Mouse (Mus musculus) midbrain, embryonic 10.5 days (tissue): ENCODE results near the gene Il27ra. TPM values are rescaled to one million over a fixed set of nuclear protein-coding genes. Genes with fewer than 3 reads are reported as not detected.

Source experiments
- DNase-seq: peaks from one replicate; pipeline ENCODE4 v3.0.0-alpha.2; 2017; ENCODE audit warnings: low spot score
- H3K27ac ChIP-seq: fragments of 300-500 bp; sonication (generic); replicated peaks from 2 replicates; pipeline ENCODE4 v1.5.1; 2016; ENCODE audit warnings: mild to moderate bottlenecking
- H3K27me3 ChIP-seq: fragments of 300-500 bp; sonication (generic); 2 replicates; pipeline ENCODE4 v1.6.1; 2016; ENCODE audit warnings: low read depth, mild to moderate bottlenecking; ENCODE audit not compliant: poor library complexity, severe bottlenecking
- H3K36me3 ChIP-seq: fragments of 300-500 bp; sonication (generic); 2 replicates; pipeline ENCODE4 v1.6.1; 2016; ENCODE audit warnings: mild to moderate bottlenecking, moderate library complexity
- H3K4me1 ChIP-seq: fragments of 300-500 bp; sonication (generic); 2 replicates; pipeline ENCODE4 v1.6.1; 2016
- H3K4me3 ChIP-seq: fragments of 300-500 bp; sonication (generic); 2 replicates; pipeline ENCODE4 v1.5.1; 2016; ENCODE audit warnings: mild to moderate bottlenecking, moderate library complexity
- H3K9me3 ChIP-seq: fragments of 300-500 bp; sonication (generic); replicated peaks from 2 replicates; pipeline ENCODE4 v1.6.1; 2016; ENCODE audit warnings: mild to moderate bottlenecking
- WGBS: fragments of 180-500 bp; shearing (Covaris S2); methylation state at CpG from one replicate; pipeline ENCODE4 v1.1.7; 2016; 5-methylcytosine and 5-hydroxymethylcytosine counted together
- polyA plus RNA-seq: library from polyadenylated mRNA; unstranded; fragments of >200 nt; fragmentation: Nextera tagmentation; extraction: Ambion mirVana; gene quantifications from 2 replicates; pipeline ENCODE4 v1.2.1, GENCODE M21; 2016

Gene Il27ra
- 0.17 and 0.21 TPM in 2 replicates for polyA plus RNA-seq

DNA sequence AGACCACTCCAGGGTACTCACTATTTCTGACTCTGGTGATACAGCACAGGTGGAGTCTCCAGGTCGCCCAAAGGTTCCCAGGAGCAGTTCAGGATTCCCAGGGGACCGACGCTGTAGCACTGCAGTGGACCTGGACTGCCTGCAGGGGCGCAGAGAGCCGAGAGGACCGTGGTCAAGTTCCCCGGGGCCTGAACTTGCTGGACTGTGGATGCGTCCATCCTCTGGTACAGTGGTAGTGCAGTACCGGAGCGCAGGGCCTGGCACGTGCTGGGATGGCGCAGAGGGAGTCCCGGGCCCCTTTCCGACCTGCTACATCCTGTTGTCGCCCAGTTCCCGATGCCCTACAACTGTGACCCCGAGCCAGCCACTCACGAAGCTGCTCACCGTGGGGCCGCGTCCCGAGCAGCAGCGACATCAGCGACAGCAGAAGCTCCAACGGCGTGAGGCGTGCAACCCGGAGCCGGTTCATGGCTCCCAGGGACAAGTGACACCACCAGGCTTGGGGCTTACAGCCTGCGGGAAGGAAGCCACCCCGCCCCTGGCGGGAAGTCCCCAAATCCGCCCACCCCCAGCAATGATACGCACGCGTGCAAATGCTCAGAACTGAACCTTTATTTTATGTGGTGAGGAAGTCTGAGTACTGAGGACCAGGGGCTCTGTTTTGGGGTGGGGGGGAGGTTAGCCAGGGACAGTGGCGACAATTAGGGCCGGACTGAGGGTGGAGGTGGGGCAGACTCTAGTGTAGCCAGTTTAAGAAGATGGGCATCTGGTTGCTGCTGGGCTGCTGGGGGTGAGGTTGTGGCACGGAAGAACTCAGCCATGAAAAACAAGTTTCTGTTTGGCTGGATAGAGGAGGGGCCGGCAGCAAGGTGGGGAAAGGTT, at the start of gene Il27ra:
Il27ra (minus strand) TSS at position 524 of the 882 bp plus-strand sequence.
- H3K27me3 ChIP-seq = peaks cover 95% of the 10 kb centered on the region

DNA sequence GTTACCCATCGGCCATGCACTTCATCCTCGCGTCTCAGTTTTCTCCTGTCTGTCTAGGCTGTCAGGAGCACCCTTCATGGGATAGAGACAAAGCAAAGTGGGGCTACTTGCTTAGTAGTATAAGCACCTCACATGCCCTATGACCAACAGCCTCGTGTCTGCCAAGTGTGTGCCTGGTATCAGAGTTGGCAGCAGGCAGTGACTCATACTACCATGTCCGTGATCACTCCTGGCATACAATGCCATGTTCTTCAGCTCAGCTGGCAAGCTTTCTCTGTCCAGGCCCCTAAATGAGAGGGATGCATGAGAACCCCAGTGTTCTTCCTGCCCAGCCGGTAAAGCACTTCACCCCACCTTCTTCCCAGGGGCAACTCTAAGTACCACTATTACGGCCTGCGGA, 48.2 kb upstream of the Il27ra start:
- no peak overlapping the region for H3K27ac ChIP-seq
- H3K27me3 ChIP-seq = 0 out of 2 replicates have a peak, but pooled peaks cover under 1% of the 10 kb centered on the region
- DNase-seq = no peak
- no peaks in the 10 kb centered on the region for H3K4me1 ChIP-seq
- WGBS = 93% methylated on average over 8 of the region's 8 CpGs
- H3K36me3 ChIP-seq = peaks cover 100% of the 10 kb centered on the region
- H3K4me3 ChIP-seq = no peak overlapping the region
- no peaks in the 10 kb centered on the region for H3K9me3 ChIP-seq

More for the DNA sequence above, at the start of gene Il27ra:
- peak within 1 kb of the TSS; percentile 63; the same call in 1 of the 2 replicates for H3K27ac ChIP-seq
- no peaks in the 10 kb centered on the region for H3K9me3 ChIP-seq
- DNase-seq = peak; percentile 77
- no peaks in the 10 kb centered on the region for H3K36me3 ChIP-seq
- H3K4me3 ChIP-seq = peak within 1 kb of the TSS; percentile 54
- 5% methylated on average over 40 of the region's 40 CpGs for WGBS
- peaks cover 26% of the 10 kb centered on the region for H3K4me1 ChIP-seq

GRCm38 (mm10) chr8:84089277-84089676, 46.9 kb upstream of the Il27ra start:
- H3K9me3 ChIP-seq = no peaks in the 10 kb centered on the region
- WGBS = 86% methylated on average over 9 of the region's 9 CpGs
- no peak for DNase-seq
- H3K4me1 ChIP-seq = peaks cover 10% of the 10 kb centered on the region
- 0 out of 2 replicates have a peak, but pooled peaks cover 10% of the 10 kb centered on the region for H3K27me3 ChIP-seq
- peaks cover 95% of the 10 kb centered on the region for H3K36me3 ChIP-seq
- H3K4me3 ChIP-seq = no peak overlapping the region
- H3K27ac ChIP-seq = no peak overlapping the region

DNA sequence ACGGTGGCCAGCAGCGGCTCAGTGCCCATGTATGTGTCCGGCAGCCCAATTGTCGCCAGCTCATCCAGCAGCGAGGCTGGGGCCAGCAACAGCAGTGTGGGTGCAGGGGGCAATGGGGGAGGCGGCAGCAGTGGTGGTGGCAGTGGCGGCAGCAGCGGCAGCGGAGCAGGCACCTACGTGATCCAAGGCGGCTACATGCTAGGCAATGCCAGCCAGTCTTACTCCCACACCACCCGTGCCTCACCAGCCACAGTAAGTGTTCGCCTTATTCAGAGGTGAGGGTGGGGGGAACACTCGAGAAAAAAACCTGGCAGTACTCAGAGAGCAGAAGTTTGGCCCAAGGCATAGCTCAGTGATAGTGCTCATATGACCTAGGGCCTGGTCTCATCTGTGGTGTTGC, 45.4 kb upstream of the Il27ra start:
- 95% methylated on average over 14 of the region's 14 CpGs for WGBS
- DNase-seq = no peak
- H3K27me3 ChIP-seq = 0 out of 2 replicates have a peak, but pooled peaks cover 10% of the 10 kb centered on the region
- H3K27ac ChIP-seq = no peak overlapping the region
- peaks cover 93% of the 10 kb centered on the region for H3K36me3 ChIP-seq
- H3K9me3 ChIP-seq = no peaks in the 10 kb centered on the region
- H3K4me1 ChIP-seq = peaks cover 25% of the 10 kb centered on the region
- H3K4me3 ChIP-seq = no peak overlapping the region

DNA sequence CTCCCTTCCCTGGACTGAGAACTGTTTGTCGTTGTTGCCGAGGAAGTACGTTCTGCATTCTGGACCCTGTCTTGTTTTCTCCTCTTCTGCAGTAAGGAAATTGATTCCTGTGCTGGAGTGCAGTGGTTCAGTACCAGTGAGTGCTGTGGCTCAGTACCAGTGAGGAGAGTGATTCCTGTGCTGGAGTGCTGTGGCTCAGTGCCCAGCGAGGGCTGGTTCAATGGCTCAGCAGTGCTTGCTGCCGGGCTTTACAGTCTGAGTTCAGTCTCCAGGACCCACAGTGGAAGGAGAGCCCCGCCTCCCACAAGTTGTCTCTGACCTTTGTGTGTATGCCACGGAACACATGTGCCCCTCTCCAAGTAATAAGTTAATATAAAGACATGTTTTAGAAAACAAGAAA, 44.8 kb upstream of the Il27ra start:
- Histone ChIP-seq H3K27me3 (0 out of 2 replicates have a peak, but pooled peaks cover 10% of the 10 kb centered on the region), H3K4me3 (no peak overlapping the region), H3K4me1 (peaks cover 30% of the 10 kb centered on the region), H3K27ac (no peak overlapping the region), H3K9me3 (no peaks in the 10 kb centered on the region), H3K36me3 (peaks cover 93% of the 10 kb centered on the region)
- DNase-seq = no peak
- 92% methylated on average over 7 of the region's 7 CpGs for WGBS

DNA sequence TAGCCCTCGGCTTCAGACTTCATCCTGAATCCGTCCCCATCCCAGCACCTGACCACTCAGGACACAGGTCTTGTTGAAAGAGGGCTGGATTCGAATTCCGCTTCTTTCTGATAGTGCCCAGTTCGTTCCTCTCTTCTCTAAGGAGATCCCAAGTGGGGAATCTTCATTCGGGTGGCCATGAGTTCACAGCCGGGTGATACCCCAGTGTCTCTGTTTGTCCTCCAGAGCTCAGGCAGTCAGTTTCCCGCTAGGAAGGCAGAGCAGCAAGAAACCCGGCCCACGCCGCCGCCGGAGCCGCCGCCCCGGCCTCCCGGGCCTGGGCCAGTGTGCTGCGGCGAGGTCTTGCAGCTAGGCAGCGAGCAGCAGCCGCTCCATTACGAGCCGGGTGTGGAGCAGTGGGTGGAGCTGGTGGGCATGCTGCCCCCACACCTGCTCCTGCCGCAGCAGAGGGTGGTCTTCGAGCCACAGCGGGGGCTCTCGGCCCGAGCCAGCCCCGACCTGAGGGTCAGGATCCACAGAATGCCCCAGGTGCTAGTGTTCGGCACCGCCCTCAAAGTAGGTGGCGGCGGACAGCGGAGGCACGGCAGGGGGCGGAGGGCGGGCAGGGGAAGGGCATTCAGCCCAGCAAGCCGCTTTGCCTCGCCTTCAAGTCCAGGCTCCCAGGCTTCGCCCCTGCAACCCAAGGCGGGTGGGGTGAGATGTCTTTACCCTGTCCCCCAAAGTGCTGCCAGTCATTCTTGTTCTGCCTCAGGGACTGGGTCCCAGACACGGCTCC, 42.1 kb upstream of the Il27ra start:
- H3K4me1 ChIP-seq = peaks cover 30% of the 10 kb centered on the region
- H3K9me3 ChIP-seq = no peaks in the 10 kb centered on the region
- 0 out of 2 replicates have a peak, but pooled peaks cover 10% of the 10 kb centered on the region for H3K27me3 ChIP-seq
- peak overlapping the region; percentile 73 for H3K27ac ChIP-seq
- DNase-seq = peak; percentile 38
- H3K4me3 ChIP-seq = peak overlapping the region; percentile 32
- WGBS = 28% methylated on average over 42 of the region's 42 CpGs
- H3K36me3 ChIP-seq = peaks cover 91% of the 10 kb centered on the region

DNA sequence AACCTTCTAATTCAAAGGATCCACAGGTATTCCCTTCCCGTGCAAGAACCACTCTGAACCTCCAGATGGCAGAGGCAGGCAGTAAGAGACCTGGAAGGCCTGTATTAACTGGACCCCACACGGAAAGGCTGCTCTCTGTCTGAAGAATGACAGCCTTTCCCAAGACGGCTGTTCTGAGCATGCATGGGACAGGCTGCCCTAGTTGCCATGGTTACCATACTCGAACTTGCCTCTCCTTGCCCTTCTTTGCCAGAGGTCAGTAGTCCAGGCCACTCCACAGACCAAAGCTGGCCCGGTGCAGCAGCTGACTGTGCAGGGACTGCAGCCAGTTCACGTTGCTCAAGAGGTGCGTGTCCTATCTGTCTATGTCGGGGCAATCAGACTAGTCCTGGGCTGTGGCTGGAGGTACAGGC, 41.4 kb upstream of the Il27ra start:
- H3K36me3 ChIP-seq = peaks cover 91% of the 10 kb centered on the region

DNA sequence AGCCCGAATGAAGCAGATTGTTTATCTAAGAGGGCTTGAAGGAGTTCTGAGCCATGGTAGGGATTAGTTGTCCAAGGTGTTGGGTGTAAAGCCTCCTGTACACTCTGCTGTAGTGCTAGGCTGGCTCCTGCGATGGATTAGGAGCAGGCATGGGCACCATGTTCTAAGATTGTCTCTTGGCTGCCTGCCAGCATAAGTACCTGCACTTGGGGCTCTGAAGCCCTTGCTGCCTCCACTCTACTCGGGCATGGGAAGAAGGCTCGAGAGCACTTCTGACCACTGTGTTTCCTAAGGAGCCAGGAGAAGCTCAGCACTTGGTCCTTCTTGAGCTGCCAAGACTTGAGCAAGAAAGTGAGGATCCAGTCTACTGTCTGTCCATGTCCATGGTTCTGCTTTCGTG, 36.8 kb upstream of the Il27ra start:
- DNase-seq = no peak
- Histone ChIP-seq H3K27me3 (no peaks in the 10 kb centered on the region), H3K27ac (no peak overlapping the region), H3K9me3 (no peaks in the 10 kb centered on the region), H3K4me3 (no peak overlapping the region), H3K4me1 (peaks cover 34% of the 10 kb centered on the region), H3K36me3 (peaks cover 85% of the 10 kb centered on the region)
- 93% methylated on average over 5 of the region's 5 CpGs for WGBS

More for the DNA sequence above, 41.4 kb upstream of the Il27ra start:
- 20% methylated on average over 8 of the region's 8 CpGs for WGBS
- peak overlapping the region; percentile 22 for H3K4me3 ChIP-seq
- peak; percentile 76 for DNase-seq
- H3K27ac ChIP-seq = peak overlapping the region; percentile 73; the same call in 1 of the 2 replicates
- no peaks in the 10 kb centered on the region for H3K9me3 ChIP-seq
- H3K27me3 ChIP-seq = 0 out of 2 replicates have a peak, but pooled peaks cover 10% of the 10 kb centered on the region
- H3K4me1 ChIP-seq = peaks cover 30% of the 10 kb centered on the region

GRCm38 (mm10) chr8:84076849-84077248, 34.5 kb upstream of the Il27ra start:
- H3K27me3 ChIP-seq = no peaks in the 10 kb centered on the region
- H3K4me1 ChIP-seq = peaks cover 38% of the 10 kb centered on the region
- 84% methylated on average over 3 of the region's 3 CpGs for WGBS
- no peak overlapping the region for H3K27ac ChIP-seq
- no peak for DNase-seq
- H3K9me3 ChIP-seq = no peaks in the 10 kb centered on the region
- peaks cover 70% of the 10 kb centered on the region for H3K36me3 ChIP-seq
- H3K4me3 ChIP-seq = no peak overlapping the region

GRCm38 (mm10) chr8:84076412-84076811, 34.0 kb upstream of the Il27ra start:
- no peak for DNase-seq
- H3K9me3 ChIP-seq = no peaks in the 10 kb centered on the region
- peaks cover 67% of the 10 kb centered on the region for H3K36me3 ChIP-seq
- H3K4me1 ChIP-seq = peaks cover 40% of the 10 kb centered on the region
- 88% methylated on average over 1 of the region's 1 CpGs for whole genome bisulfite sequencing
- H3K27me3 ChIP-seq = no peaks in the 10 kb centered on the region
- H3K27ac ChIP-seq = no peak overlapping the region
- H3K4me3 ChIP-seq = no peak overlapping the region

GRCm38 (mm10) chr8:84073230-84073976, 31.0 kb upstream of the Il27ra start:
- no peak overlapping the region for H3K4me3 ChIP-seq
- H3K27me3 ChIP-seq = no peaks in the 10 kb centered on the region
- no peak for DNase-seq
- no peaks in the 10 kb centered on the region for H3K9me3 ChIP-seq
- WGBS = 51% methylated on average over 10 of the region's 10 CpGs
- peaks cover 42% of the 10 kb centered on the region for H3K36me3 ChIP-seq
- H3K4me1 ChIP-seq = peaks cover 60% of the 10 kb centered on the region
- H3K27ac ChIP-seq = 0 out of 2 replicates have a peak overlapping the region, but pooled peaks have one; percentile 4

DNA sequence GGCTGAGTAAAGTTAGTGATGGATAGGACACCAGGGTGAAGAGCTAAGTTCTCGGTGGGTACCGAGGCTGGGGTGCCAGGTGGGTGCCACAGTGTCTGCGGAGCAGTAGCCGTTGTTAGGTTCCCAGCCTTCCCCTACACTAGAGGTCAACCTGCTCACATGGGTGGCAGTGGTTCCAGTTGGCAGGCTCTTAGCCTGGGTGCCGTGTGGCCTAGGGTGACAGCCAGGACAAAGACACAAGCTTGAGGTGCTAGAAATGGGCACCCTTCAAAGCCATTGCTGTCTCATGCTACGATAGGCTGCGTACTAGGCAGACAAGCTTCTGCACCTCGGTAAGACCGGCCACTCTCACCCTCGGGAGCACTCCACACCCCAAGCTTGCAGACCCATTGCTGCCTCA, 29.9 kb upstream of the Il27ra start:
- Histone ChIP-seq H3K36me3 (peaks cover 35% of the 10 kb centered on the region), H3K27ac (peak overlapping the region; percentile 28; the same call in 1 of the 2 replicates), H3K27me3 (no peaks in the 10 kb centered on the region), H3K9me3 (no peaks in the 10 kb centered on the region), H3K4me3 (no peak overlapping the region), H3K4me1 (peaks cover 71% of the 10 kb centered on the region)
- no peak for DNase-seq
- WGBS = 87% methylated on average over 10 of the region's 10 CpGs
